Mouse (Mus musculus) cerebellum, adult 11-12 months (tissue): Measurements from ENCODE around the gene Sdhaf4.
"Not testable (repeated sequence)": the region's sequence is repeated elsewhere in the genome, so short reads cannot be mapped to it uniquely, and the experiment has no call there.

Experiments
- DNase-seq: peaks from one replicate; pipeline ENCODE4 v3.0.0; 2022

Sdhaf4 gene

GRCm38 (mm10) chr1:24005070-24005804 lies at the start of gene Sdhaf4:
Gene Sdhaf4, minus strand, starts transcription at chr1:24005656.
- peak; percentile 89 for DNase-seq

GRCm38 (mm10) chr1:24046730-24047510 lies 41.5 kb upstream of the Sdhaf4 start:
- DNase-seq: peak; percentile 9

- DNase-seq: no peak
Measured at GRCm38 (mm10) chr1:24045627-24046026, 40.2 kb upstream of the Sdhaf4 start.

- DNase-seq: no peak
Measured at GRCm38 (mm10) chr1:24043007-24043406, 37.6 kb upstream of the Sdhaf4 start.

GRCm38 (mm10) chr1:24033759-24034423 lies 28.4 kb upstream of the Sdhaf4 start:
- DNase-seq: no peak

- no peak for DNase-seq
Measured at GRCm38 (mm10) chr1:24010821-24011220, 5.4 kb upstream of the Sdhaf4 start.

- DNase-seq: no peak
Measured at GRCm38 (mm10) chr1:24010016-24010415, 4.6 kb upstream of the Sdhaf4 start.

GRCm38 (mm10) chr1:24007621-24008020 lies 2.2 kb upstream of the Sdhaf4 start:
- DNase-seq: no peak

- no peak for DNase-seq
Measured at GRCm38 (mm10) chr1:23999318-23999717, 6.1 kb downstream of the Sdhaf4 start.

- no peak for DNase-seq
Measured at GRCm38 (mm10) chr1:23998866-23999265, 6.6 kb downstream of the Sdhaf4 start.

GRCm38 (mm10) chr1:23998120-23998810 lies 7.2 kb downstream of the Sdhaf4 start:
- DNase-seq: no peak

GRCm38 (mm10) chr1:23997493-23997892 lies 8.0 kb downstream of the Sdhaf4 start:
- DNase-seq: no peak

- DNase-seq: no peak
Measured at GRCm38 (mm10) chr1:23995420-23995819, 10.0 kb downstream of the Sdhaf4 start.

- no peak for DNase-seq
Measured at GRCm38 (mm10) chr1:23983118-23983517, 22.3 kb downstream of the Sdhaf4 start.

- no peak for DNase-seq
Measured at GRCm38 (mm10) chr1:23978281-23978680, 27.2 kb downstream of the Sdhaf4 start.

- not testable (repeated sequence) for DNase-seq
Measured at GRCm38 (mm10) chr1:23971159-23971558, 34.3 kb downstream of the Sdhaf4 start.

GRCm38 (mm10) chr1:23968027-23968725 lies 37.3 kb downstream of the Sdhaf4 start:
- no peak for DNase-seq

- no peak for DNase-seq
Measured at GRCm38 (mm10) chr1:23966226-23966625, 39.2 kb downstream of the Sdhaf4 start.

- no peak for DNase-seq
Measured at GRCm38 (mm10) chr1:23959415-23959732, 46.1 kb downstream of the Sdhaf4 start.

GRCm38 (mm10) chr1:23958668-23959414 lies 46.6 kb downstream of the Sdhaf4 start:
- DNase-seq: no peak

- no peak for DNase-seq
Measured at GRCm38 (mm10) chr1:23958101-23958500, 47.4 kb downstream of the Sdhaf4 start.

GRCm38 (mm10) chr1:23955539-23955938 lies 49.9 kb downstream of the Sdhaf4 start:
- DNase-seq: no peak
